Mouse (Mus musculus) heart, postnatal 0 days (tissue): ENCODE results near the gene Sema3b.

Experiments
- CTCF ChIP-seq: IDR thresholded peaks from 2 replicates; pipeline ENCODE4 v1.5.1; 2016; ENCODE audit warnings: antibody characterized with exemption, control low read depth, low read depth
- EP300 ChIP-seq: IDR thresholded peaks from 2 replicates; pipeline ENCODE4 v1.6.1; 2016; ENCODE audit warnings: antibody characterized with exemption, low read depth

DNA sequence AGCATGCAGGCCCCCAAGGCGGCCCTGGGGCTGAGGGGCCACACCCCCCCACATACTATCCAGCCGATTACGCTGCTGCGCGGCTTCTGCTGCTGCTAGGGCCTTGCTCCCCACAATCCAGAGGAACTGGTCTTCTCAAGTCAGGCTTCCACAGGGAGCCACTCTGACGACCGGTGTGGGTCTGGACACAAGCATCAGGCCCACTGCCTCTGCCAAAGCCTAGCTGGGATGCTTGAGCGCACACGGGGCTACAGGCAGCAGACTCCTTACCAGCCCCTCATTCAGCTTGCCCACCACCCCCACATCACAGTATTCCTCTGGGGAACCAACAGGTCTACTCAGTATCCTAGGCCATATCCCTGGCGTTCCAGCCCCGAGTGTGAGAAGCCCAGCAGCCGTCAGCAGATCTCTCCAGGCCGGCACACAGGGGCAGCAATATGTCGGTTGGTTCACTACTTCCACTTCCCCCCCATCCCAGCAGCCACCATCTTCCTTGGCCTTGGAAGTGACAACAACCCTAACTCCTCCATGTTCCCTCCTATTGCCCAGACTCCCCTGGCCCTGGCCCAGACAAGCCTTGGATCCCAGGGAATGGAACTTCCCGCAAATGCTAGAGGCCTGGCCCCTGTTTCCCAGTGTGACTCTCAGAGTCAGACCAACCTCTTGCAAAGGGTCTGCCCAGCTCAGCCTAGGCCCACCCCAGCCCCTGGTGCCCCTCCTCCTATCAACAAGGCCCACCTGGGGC is 24.8 kb upstream of the Sema3b start:
- no peak for TF ChIP-seq CTCF
- no peak for TF ChIP-seq EP300
